Mouse (Mus musculus) testis, postnatal 10 days (tissue): ENCODE data around the gene Rasgef1b.

ENCODE experiments used
- DNase-seq: peaks from one replicate; pipeline ENCODE4 v3.0.0; 2021; ENCODE audit warnings: low spot score

Gene Rasgef1b

DNA sequence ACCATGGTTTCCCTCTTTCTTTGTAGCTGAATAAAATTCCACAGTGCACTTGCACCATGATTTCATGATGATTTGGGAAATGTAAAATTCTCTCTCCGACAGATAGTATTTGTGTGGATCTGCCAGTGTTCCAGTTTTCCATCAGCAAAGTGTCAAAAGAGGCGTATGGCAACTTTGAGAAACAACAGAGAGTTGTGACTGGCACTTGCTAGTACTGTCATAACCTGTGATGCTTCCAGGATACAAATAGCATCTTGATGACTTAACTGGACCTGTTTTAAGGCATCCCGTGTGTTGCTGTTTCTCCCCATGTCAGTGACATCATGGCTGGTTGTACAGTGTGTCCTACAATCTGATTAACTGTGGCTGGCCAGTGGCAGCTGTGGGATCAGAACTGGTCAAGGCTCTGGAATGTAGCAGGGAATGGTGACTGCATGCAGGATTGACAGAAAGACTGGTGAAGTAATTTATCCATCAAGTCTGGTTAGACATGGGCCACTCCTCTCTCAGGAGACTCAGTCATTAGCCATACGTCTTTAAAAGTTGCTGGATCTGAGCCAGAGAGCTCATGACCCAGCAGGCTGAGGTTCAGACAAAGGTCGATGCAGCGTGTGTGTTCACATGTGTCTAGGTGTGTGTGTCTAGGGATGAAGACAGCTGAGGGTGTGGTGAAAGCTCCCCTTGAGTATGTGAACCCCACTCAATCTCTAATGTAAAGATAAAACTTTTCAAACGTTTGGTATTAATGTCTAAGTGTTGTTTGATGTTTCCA, 328.8 kb downstream of the Rasgef1b start:
- DNase-seq: no peak

- no peak for DNase-seq
Observed at GRCm38 (mm10) chr5:99398472-99399070, 330.3 kb downstream of the Rasgef1b start.

- no peak for DNase-seq
Observed at GRCm38 (mm10) chr5:99394578-99394977, 334.3 kb downstream of the Rasgef1b start.

- DNase-seq: no peak
Observed at GRCm38 (mm10) chr5:99391525-99391924, 337.3 kb downstream of the Rasgef1b start.

- no peak for DNase-seq
Observed at GRCm38 (mm10) chr5:99390776-99391175, 338.1 kb downstream of the Rasgef1b start.

DNA sequence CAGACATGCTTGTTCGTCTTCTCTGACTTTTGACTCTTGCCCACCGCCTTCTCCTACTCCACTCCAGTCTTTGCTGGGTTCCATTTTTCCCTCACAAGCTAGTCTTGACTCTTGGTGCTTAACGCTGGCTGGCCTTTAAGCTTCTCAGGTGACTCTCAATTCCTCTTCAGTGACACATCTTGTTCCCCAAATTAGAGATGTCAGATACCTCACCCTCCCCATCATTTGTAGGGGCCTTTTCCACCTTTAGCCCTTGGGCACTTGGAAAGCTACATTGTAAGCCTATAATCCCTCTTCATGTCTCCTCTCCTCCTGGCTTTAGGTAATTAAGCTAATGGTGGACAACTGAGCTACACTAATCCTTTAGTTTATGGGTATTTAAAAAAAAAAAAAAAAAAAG, 338.6 kb downstream of the Rasgef1b start:
- DNase-seq: no peak

DNA sequence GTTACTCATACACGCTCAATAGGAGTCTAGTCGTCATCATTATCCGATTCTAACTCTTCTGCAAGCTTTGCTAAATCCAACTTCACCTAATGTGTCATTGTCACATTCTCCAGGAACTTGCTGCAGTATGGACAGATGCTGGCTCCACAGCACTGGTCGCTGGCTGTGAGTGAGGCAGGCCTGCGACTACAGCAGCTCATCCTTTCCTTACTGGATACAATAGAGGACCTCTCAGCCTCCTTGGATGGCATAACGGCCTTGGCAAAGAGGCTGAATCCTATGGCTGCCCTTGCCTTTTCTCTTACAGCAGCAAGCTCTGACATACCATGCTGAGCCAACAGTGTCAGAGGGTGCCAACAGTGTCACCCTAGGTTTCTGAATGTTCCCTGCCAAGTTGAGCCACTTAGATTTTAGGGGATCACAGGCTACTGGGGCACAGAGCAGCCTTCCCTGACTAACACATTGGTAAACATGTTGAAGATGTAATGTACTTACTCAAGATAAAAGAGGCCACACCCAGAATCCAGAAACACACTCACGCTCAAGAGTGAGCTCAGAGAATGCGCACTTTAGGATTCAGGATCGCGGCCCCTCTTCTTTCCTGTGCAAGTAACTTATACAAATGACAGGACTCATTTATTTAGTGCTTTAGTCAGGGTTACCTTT, 340.1 kb downstream of the Rasgef1b start:
- DNase-seq: no peak

DNA sequence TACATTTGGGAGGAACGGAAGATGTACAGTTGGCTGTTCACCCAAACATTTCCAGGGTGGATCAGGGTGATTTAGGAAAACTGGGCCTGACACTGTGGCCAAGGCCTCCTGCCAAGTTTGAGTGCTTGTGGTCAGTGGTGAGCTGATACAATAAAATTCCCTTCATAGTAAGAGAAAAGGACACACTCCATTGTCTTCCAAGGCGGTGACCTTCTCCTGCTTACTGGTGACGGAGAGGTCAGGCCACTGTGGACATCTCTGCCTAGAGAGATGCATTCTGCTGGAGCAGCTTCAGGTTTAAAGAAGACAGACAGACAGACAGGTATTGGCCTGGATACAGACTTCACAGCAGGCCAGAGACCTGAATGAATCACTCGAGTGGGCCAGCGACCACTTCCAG, 340.7 kb downstream of the Rasgef1b start:
- DNase-seq: no peak

GRCm38 (mm10) chr5:99387185-99387981, 341.5 kb downstream of the Rasgef1b start:
- no peak for DNase-seq

- no peak for DNase-seq
Observed at GRCm38 (mm10) chr5:99386246-99386845, 342.5 kb downstream of the Rasgef1b start.

GRCm38 (mm10) chr5:99385737-99386136, 343.1 kb downstream of the Rasgef1b start:
- no peak for DNase-seq

DNA sequence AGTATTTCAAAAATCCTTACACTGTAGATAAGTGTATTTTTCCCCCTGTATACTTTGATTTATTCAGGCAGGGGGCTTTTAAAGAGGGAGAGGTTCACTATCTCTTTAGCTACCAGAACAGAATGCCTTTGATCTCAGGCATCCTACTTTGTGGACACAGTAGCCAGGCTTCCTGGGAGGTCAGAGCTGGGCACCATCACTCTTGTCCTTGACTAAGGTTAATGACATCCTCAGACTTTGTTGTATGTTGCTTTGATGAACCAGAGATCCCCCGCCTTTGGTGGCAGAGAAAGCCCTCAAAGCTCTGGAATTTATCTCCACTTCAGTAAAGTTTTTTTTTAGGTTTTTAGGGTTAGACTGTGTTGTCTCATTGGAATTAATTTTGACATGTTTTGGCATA, 343.8 kb downstream of the Rasgef1b start:
- DNase-seq: no peak

- DNase-seq: no peak
Observed at GRCm38 (mm10) chr5:99383783-99384281, 345.0 kb downstream of the Rasgef1b start.

DNA sequence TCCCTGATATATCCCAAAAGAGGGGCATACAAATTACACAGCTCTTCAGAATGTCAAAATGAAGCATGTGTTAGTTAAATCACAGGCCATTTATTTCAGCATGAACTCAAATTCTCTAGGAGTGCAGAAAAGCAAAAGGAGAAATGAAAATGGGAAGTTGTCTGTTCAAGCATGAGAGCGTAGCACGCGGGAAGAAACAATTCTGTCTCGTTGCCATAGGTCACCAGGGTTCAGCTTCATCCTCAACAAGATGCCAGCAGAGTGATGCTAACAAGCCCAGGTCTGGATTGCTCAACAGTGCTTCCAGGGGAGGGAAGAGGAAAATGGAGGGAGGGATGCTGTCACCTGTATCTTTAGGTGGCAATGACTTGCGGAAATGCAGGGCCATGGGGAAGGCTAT, 346.1 kb downstream of the Rasgef1b start:
- no peak for DNase-seq

DNA sequence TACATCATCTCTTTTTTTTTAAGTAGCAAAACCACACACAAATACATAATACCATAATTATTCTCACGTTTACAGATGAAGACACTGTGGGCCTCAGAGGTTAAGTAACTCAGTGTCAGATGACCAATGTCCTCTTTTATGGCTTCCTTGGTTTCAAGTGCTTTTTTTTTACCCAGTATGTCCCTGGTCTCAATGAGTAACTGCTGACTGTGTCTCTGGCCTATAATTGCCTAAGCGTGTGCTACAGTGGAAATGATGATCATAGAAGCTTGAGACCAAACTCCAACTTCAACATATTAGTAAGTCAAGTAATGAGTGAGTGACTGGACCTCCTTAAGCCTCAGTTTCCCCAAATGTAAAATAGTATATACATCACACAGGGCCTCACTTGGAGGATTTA, 347.2 kb downstream of the Rasgef1b start:
- no peak for DNase-seq

GRCm38 (mm10) chr5:99380882-99381281, 348.0 kb downstream of the Rasgef1b start:
- no peak for DNase-seq

- DNase-seq: peak; percentile 50
Observed at GRCm38 (mm10) chr5:99380166-99380565, 348.7 kb downstream of the Rasgef1b start.

DNA sequence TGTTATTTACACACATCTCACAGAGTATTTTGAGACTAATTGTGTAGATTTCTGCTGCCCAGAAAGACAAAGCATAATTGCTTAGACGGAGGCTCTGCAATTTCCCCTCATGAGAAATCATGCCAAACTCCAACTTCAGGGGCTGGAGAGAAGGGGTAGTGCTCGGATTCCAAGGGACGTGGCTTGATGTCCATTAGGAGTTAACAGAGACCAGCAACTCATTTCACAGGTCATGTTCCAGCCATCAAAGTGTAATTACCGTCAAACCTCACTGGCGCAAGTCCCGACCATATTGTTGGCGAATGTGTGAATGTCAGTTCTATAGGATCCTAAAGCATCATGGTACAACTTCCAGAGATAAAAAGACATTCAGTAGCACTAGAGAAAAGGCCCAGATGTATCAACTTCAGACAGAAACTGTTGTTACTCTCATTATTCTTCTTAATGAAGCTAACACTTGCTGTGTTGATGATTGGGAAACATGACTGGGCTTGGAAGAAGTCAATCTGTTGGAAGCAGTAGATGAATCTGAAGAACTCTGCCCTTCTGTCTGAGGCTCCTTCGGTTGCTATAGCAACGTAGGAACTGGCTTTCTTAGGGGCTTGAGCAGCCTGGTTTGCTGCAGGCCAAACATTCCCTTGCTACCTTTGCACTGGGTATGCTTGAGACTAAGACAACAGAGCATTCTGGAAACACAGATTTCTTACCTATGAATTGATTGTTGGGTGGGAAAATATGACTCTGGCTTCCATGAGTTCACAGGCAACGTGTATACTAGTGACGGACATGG, 350.2 kb downstream of the Rasgef1b start:
- DNase-seq: no peak

GRCm38 (mm10) chr5:99375725-99376124, 353.1 kb downstream of the Rasgef1b start:
- no peak for DNase-seq

DNA sequence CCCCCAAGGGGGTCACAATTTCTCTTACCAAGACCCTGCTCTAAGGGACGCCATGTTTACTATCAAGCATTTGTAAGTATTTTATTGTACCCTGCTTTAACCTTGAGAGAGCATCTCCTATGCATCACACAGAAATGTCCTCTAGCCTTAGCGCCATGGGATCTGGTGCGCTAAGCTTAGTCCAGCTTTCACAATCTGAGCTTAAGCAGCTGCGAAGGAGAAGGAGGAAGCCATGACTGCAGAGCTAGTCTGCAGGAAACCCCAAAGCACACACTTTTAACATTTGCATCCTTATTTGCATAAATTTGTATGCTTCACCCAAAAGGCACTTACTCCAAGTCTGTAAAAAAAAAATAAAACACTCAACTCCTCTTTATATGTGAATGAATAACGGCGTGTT, 354.4 kb downstream of the Rasgef1b start:
- no peak for DNase-seq

GRCm38 (mm10) chr5:99373570-99374151, 355.2 kb downstream of the Rasgef1b start:
- DNase-seq: no peak
